20 mouse cellular contexts compared by ENCODE assay signal in genomic region chr13:94384931-94385570, GRCm38 (mm10). TPM values are rescaled to one million over a fixed set of nuclear protein-coding genes. Genes with fewer than 3 reads are reported as not detected.
DNase-seq lines count a peak whose midpoint lies in the region; ATAC-seq and TF ChIP-seq lines count a peak whose summit lies in the region.
"Had no signal": no experiment of that assay in that cellular context is flagged by ENCODE, and none has a peak within 500 bp of the region (broad histone marks: within the 10 kb centered on the region; RNA-seq: fewer than 3 reads in every experiment).

No protein-coding gene starts in this region.

- ATAC-seq in lung, embryonic 15.5 days (ENCODE audit: borderline replicate concordance, extremely low read depth, low FRiP score, low TSS enrichment): no peak
- ATAC-seq: intestine, embryonic 16.5 days had no signal

- H3K9ac ChIP-seq in lung, embryonic 15.5 days: no peak overlapping the region
- H3K9ac ChIP-seq: embryonic facial prominence, embryonic 15.5 days; forebrain, embryonic 12.5 days; hindbrain, embryonic 14.5 days; limb, embryonic 12.5 days; liver, embryonic 13.5 days had no signal

- H3K27me3 ChIP-seq in lung, embryonic 15.5 days: no peaks in the 10 kb centered on the region
- H3K27me3 ChIP-seq in thymus, adult 2 months (ENCODE audit: control insufficient read depth, insufficient read depth, low read length): no peaks in the 10 kb centered on the region
- H3K27me3 ChIP-seq: embryonic facial prominence, embryonic 15.5 days; forebrain, embryonic 12.5 days; limb, embryonic 12.5 days; liver, embryonic 13.5 days had no signal

- WGBS in lung, embryonic 15.5 days: 61% methylated on average over 3 of the region's 3 CpGs
- 93% methylated on average over 3 of the region's 3 CpGs for WGBS in thymus, adult 2 months

- no peaks in the 10 kb centered on the region for H3K9me3 ChIP-seq in lung, embryonic 15.5 days
- H3K9me3 ChIP-seq: embryonic facial prominence, embryonic 15.5 days; forebrain, embryonic 12.5 days; limb, embryonic 12.5 days; liver, embryonic 13.5 days had no signal

- no peak for TF ChIP-seq POLR2A in thymus, adult 2 months (IDR thresholded peaks at IDR 0.05; ENCODE audit: control insufficient read depth, extremely low read depth, insufficient read depth, low read length, poor library complexity)

- H3K4me1 ChIP-seq in lung, embryonic 15.5 days: peaks cover 21% of the 10 kb centered on the region
- peaks cover 4% of the 10 kb centered on the region for H3K4me1 ChIP-seq in thymus, adult 2 months (replicated peaks; ENCODE audit: control insufficient read depth, insufficient read depth, low read length)
- H3K4me1 ChIP-seq: forebrain, embryonic 12.5 days had no signal

- no peaks in the 10 kb centered on the region for H3K36me3 ChIP-seq in lung, embryonic 15.5 days
- no peaks in the 10 kb centered on the region for H3K36me3 ChIP-seq in thymus, adult 2 months (ENCODE audit: control insufficient read depth, insufficient read depth, low read length)
- H3K36me3 ChIP-seq: embryonic facial prominence, embryonic 15.5 days; forebrain, embryonic 12.5 days; limb, embryonic 12.5 days; liver, embryonic 13.5 days had no signal

- no peak overlapping the region for H3K4me2 ChIP-seq in lung, embryonic 15.5 days
- H3K4me2 ChIP-seq: embryonic facial prominence, embryonic 15.5 days; forebrain, embryonic 12.5 days; hindbrain, embryonic 14.5 days; limb, embryonic 12.5 days; liver, embryonic 13.5 days had no signal

- H3K4me3 ChIP-seq in lung, embryonic 15.5 days: no peak overlapping the region
- H3K4me3 ChIP-seq in thymus, adult 2 months (ENCODE audit: control insufficient read depth, insufficient read depth, low read length): no peak overlapping the region
- H3K4me3 ChIP-seq: embryonic facial prominence, embryonic 15.5 days; forebrain, embryonic 12.5 days; layer of hippocampus, adult 2 months; limb, embryonic 12.5 days; liver, embryonic 13.5 days had no signal

- TF ChIP-seq CTCF in thymus, adult 2 months (IDR thresholded peaks at IDR 0.05; ENCODE audit: borderline replicate concordance, control insufficient read depth, extremely low read depth, insufficient read depth, low read length, poor library complexity): no peak

- DNase-seq in heart, adult 11 months: peak; percentile 41
- DNase-seq in heart, postnatal 36 days: no peak
- DNase-seq in right cerebral cortex, adult 18-20 months: peak; percentile 40
- no peak for DNase-seq in right cerebral cortex, postnatal 25 days
- no peak for DNase-seq in adrenal gland, adult 2 months
- no peak for DNase-seq in thymus, adult 2 months
- no peak for DNase-seq in gastrocnemius, adult 8-10 months (ENCODE audit: low spot score in 2 of 2)
- DNase-seq: cerebellum, adult 18-20 months; heart, postnatal 14 days; liver, embryonic 13.5 days; midbrain, embryonic 14.5 days; retina, postnatal 1 day had no signal

- 0 out of 2 replicates have a peak overlapping the region, but pooled peaks have one; percentile 16 for H3K27ac ChIP-seq in lung, embryonic 15.5 days
- H3K27ac ChIP-seq in thymus, adult 2 months (ENCODE audit: control insufficient read depth, insufficient read depth, low read length): no peak overlapping the region
- H3K27ac ChIP-seq: embryonic facial prominence, embryonic 15.5 days; forebrain, embryonic 12.5 days; hindbrain, embryonic 14.5 days; kidney, postnatal 0 days; layer of hippocampus, adult 2 months; limb, embryonic 12.5 days; liver, embryonic 13.5 days had no signal

- intact Hi-C loops in heart, postnatal 36 days (cut with DNase I): loop anchor here (5.0 to 10.0 kb wide), 2 partner anchors 177 to 480 kb away; no protein-coding TSS in a partner anchor

RNA-seq across cellular contexts. Expression of gene Ap3b1, which starts 26.3 kb away (rescaled TPM):
- 10 to 100 TPM; 24.7 to 29.0 TPM for total RNA-seq in heart, postnatal 36 days (2021)
- 39.7 and 45.0 TPM in 2 replicates for polyA plus RNA-seq in lung, embryonic 15.5 days (2015; fragmentation: Nextera tagmentation; extraction: Ambion mirVana)
- total RNA-seq in adrenal gland, adult 2 months (2021): 10 to 100 TPM; 40.5 to 55.6 TPM
- polyA plus RNA-seq in adrenal gland, adult 2 months (2012; rRNA removed): 8.7 and 11.5 TPM in 2 replicates
- polyA plus RNA-seq in thymus, adult 2 months (2012; rRNA removed): 36.5 and 39.4 TPM in 2 replicates
- 10 to 100 TPM; 23.8 to 25.9 (median 24.7) TPM for total RNA-seq in gastrocnemius, adult 8-10 months (2022)

Comparison
In these comparisons a context has a peak if more than half of its experiments do, and no peak if none do; other contexts are left out.
1. DNase-seq: peak in heart, adult 11 months (single experiment) and right cerebral cortex, adult 18-20 months (single experiment); none in heart, postnatal 36 days (0 of 2), right cerebral cortex, postnatal 25 days (single experiment), adrenal gland, adult 2 months (single experiment), thymus, adult 2 months (single experiment) and gastrocnemius, adult 8-10 months (0 of 2).